Mouse (Mus musculus): ENCODE measurements around the gene Slc26a1. TPM values are rescaled to one million over a fixed set of nuclear protein-coding genes. Genes with fewer than 3 reads are reported as not detected.
A peak's percentile ranks its signal among the peaks of the same experiment; 100 is the strongest.

Gene Slc26a1
- polyA plus RNA-seq, 1 experiment = 0.09 TPM

DNA sequence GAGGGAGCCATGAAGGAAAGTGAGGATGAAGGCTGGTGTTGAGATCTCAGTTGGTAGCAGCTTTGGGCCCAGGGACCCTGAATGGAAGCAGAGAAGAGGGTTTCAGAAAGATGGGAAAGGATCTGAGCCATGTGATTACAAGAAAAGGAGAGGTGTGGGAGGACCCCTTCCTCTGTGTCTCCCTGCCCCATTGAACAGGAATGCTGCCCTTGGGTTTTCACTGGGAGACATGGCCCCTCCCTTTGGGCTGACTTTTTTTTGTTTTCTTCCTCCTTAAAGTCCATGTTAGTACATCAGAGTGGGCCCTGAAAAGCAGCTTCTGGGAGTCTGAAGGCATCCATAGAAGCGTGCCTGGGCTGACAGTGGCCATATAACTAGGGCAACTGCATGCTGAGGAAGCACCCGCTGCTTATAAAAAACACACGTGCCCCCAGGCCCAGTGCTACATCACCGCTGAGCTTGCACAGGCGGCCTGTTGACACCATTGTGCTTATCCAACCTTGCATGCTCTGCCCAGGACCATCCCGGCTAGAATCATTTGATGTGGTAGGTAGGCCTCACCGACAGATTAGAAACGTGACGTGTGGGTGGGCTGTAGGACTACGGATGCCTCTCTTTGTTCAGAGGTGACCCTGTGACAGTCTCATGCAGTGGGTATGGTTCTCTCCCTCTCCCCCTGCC lies 26.1 kb upstream of the Slc26a1 start:
- Histone ChIP-seq H3K27ac (ENCODE audit: control insufficient read depth, insufficient read depth, low read depth, low read length) (no peak overlapping the region), H3K4me1 (ENCODE audit: control insufficient read depth, insufficient read depth, low read length) (no peaks in the 10 kb centered on the region; the same call in 1 of the 2 replicates), H3K36me3 (ENCODE audit: control insufficient read depth, insufficient read depth, low read length) (no peaks in the 10 kb centered on the region; the same call in 1 of the 2 replicates), H3K4me3 (ENCODE audit: control insufficient read depth, low read depth, low read length) (no peak overlapping the region), H3K27me3 (ENCODE audit: control insufficient read depth, insufficient read depth, low read length) (no peaks in the 10 kb centered on the region)
- TF ChIP-seq CTCF (IDR thresholded peaks at IDR 0.05; ENCODE audit: control insufficient read depth, insufficient read depth, insufficient replicate concordance, low read depth, low read length) (no peak), POLR2A (IDR thresholded peaks at IDR 0.05; ENCODE audit: control insufficient read depth, low read depth, low read length) (no peak)

DNA sequence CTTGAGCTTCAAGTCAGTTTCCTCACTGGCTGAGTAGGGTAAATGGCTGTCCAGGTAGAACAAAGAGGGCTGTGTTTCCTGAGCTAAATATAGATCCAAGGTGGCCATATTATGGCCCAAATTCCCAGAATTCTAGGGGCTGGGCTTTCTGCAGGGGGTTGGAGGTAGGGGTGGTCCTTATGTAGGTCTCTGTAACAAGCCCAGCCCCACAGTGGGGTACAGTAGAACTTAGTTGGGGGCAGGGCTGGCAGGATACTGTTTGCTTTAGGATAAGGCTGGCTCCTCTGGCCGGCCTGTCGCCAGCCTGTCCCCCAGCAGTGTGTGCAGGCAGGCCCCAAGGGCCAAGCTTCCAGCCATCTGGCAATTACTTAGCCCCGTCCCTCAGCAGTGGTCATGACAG lies 25.0 kb upstream of the Slc26a1 start:
- H3K27me3 ChIP-seq (ENCODE audit: control insufficient read depth, insufficient read depth, low read length) = no peaks in the 10 kb centered on the region
- H3K27ac ChIP-seq (ENCODE audit: control insufficient read depth, insufficient read depth, low read depth, low read length) = no peak overlapping the region
- no peak for TF ChIP-seq CTCF (IDR thresholded peaks at IDR 0.05; ENCODE audit: control insufficient read depth, insufficient read depth, insufficient replicate concordance, low read depth, low read length)
- no peak for TF ChIP-seq POLR2A (IDR thresholded peaks at IDR 0.05; ENCODE audit: control insufficient read depth, low read depth, low read length)
- H3K36me3 ChIP-seq (ENCODE audit: control insufficient read depth, insufficient read depth, low read length) = no peaks in the 10 kb centered on the region; the same call in 1 of the 2 replicates
- H3K4me3 ChIP-seq (ENCODE audit: control insufficient read depth, low read depth, low read length) = no peak overlapping the region
- no peaks in the 10 kb centered on the region; the same call in 1 of the 2 replicates for H3K4me1 ChIP-seq (ENCODE audit: control insufficient read depth, insufficient read depth, low read length)

DNA sequence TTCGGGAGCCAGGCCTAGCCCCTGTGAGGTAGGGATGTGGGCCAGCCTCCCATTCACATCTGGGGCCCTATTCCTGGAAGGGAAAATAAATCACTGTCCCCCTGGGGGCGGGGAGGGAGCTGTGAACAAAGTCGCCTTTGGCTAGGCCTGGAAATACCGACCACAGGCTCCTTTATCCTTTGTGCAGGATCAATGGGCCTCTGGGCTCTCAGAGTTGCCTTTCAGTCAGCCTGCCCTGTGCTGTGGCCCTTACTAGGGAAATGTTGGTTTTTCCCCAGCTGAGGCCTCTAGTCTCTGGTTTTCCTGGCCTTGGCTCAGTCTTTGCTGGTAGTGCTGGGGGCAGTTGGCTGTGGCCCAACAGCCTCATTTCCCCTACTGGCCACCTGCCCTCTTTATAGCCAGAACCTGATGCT lies 22.0 kb upstream of the Slc26a1 start:
- H3K27ac ChIP-seq (ENCODE audit: control insufficient read depth, insufficient read depth, low read depth, low read length) = no peak overlapping the region
- no peak overlapping the region for H3K4me3 ChIP-seq (ENCODE audit: control insufficient read depth, low read depth, low read length)

DNA sequence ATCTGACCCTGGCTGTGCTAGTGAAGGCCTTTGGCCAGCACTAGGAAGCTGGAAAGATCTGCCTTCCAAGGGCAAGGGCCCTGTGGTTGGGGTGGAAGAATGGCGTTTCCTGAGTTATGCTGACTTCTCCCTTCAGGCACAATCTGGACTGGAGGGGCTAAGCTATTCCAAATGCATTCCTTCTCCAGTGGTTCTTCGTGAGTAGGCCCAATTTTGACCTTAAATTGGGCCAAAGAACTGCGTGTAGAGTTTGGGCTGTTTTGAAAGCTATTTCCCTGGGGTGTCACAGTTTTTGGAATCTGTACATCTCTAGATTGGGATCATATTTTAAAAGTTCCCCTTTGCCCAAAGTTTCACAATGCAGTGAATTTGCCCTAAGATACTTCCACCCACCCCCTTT lies 21.2 kb upstream of the Slc26a1 start:
- no peak overlapping the region for H3K4me3 ChIP-seq (ENCODE audit: control insufficient read depth, low read depth, low read length)
- TF ChIP-seq POLR2A (IDR thresholded peaks at IDR 0.05; ENCODE audit: control insufficient read depth, low read depth, low read length) (no peak), CTCF (IDR thresholded peaks at IDR 0.05; ENCODE audit: control insufficient read depth, insufficient read depth, insufficient replicate concordance, low read depth, low read length) (no peak)
- no peaks in the 10 kb centered on the region for H3K27me3 ChIP-seq (ENCODE audit: control insufficient read depth, insufficient read depth, low read length)
- H3K27ac ChIP-seq (ENCODE audit: control insufficient read depth, insufficient read depth, low read depth, low read length) = no peak overlapping the region
- no peaks in the 10 kb centered on the region for H3K36me3 ChIP-seq (ENCODE audit: control insufficient read depth, insufficient read depth, low read length)
- H3K4me1 ChIP-seq (ENCODE audit: control insufficient read depth, insufficient read depth, low read length) = peaks cover 21% of the 10 kb centered on the region

More for the DNA sequence above, 22.0 kb upstream of the Slc26a1 start:
- Histone ChIP-seq H3K27me3 (ENCODE audit: control insufficient read depth, insufficient read depth, low read length) (no peaks in the 10 kb centered on the region), H3K4me1 (ENCODE audit: control insufficient read depth, insufficient read depth, low read length) (peaks cover 15% of the 10 kb centered on the region), H3K36me3 (ENCODE audit: control insufficient read depth, insufficient read depth, low read length) (no peaks in the 10 kb centered on the region)
- TF ChIP-seq CTCF (IDR thresholded peaks at IDR 0.05; ENCODE audit: control insufficient read depth, insufficient read depth, insufficient replicate concordance, low read depth, low read length) (no peak), POLR2A (IDR thresholded peaks at IDR 0.05; ENCODE audit: control insufficient read depth, low read depth, low read length) (no peak)

DNA sequence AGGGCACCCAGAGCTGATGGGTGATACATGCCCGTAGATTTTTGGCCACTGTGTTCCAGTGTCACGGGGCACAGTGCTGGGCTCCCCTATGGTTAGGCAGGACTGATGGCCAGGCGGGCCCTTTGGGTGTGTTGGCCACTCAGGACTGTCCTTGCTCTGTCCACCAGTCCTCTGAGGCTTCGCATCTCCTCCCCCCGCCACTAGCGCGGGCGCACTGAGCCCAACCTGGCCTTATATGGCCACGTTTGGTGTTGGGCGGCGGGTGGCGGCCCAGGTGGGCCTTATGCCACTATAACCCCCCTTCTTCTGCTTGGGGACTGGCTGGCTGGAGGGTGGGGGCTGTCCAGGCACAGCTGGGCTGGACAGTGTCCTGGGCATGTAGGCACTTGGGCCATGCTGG lies 20.5 kb upstream of the Slc26a1 start:
- Histone ChIP-seq H3K27ac (ENCODE audit: control insufficient read depth, insufficient read depth, low read depth, low read length) (no peak overlapping the region), H3K36me3 (ENCODE audit: control insufficient read depth, insufficient read depth, low read length) (no peaks in the 10 kb centered on the region), H3K4me1 (ENCODE audit: control insufficient read depth, insufficient read depth, low read length) (peaks cover 21% of the 10 kb centered on the region), H3K27me3 (ENCODE audit: control insufficient read depth, insufficient read depth, low read length) (no peaks in the 10 kb centered on the region), H3K4me3 (ENCODE audit: control insufficient read depth, low read depth, low read length) (no peak overlapping the region)
- no peak for TF ChIP-seq POLR2A (IDR thresholded peaks at IDR 0.05; ENCODE audit: control insufficient read depth, low read depth, low read length)
- no peak for TF ChIP-seq CTCF (IDR thresholded peaks at IDR 0.05; ENCODE audit: control insufficient read depth, insufficient read depth, insufficient replicate concordance, low read depth, low read length)

DNA sequence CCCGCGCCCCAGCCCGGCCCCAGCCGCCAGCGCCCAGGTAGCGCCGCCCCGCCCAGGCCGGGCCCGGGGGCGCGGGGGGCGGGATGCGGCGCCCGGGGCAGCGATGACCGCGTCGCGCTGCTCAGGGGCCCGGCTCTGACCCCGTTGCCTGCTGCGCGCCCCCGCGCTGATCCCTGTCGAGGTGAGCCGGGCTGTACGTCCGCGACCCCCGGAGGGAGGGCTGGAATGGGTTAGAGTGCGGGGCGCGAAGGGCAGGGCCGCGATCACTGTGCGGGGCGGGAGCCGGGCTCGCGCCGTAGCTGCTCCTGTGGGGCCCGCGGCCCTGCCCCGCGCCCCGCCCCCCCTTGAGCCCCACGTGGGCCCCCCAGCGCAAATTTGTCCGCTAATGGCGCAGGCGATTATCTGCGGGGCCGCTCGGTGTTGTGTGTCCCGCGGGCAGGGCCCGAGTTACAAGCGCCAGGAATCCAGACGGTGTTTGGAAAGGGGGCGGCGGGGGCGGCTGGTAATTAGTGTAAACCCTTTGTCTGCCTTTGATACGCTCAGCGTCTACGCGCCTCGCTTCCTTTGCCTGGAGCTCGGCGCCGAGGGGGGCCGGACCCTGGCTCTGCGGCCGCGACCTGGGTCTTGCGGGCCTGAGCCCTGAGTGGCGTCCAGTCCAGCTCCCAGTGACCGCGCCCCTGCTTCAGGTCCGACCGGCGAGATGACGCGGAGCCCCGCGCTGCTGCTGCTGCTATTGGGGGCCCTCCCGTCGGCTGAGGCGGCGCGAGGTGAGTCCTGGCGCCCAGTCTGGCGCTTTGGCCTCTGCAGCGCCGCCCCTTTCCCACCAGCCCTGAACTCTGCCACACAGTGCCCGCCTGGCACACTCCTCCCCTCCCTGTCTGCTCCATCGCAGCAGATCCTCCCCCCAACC lies 19.2 kb upstream of the Slc26a1 start:
- Histone ChIP-seq H3K27ac (ENCODE audit: control insufficient read depth, insufficient read depth, low read depth, low read length) (peak overlapping the region; percentile 25; the same call in 1 of the 2 replicates), H3K4me3 (ENCODE audit: control insufficient read depth, low read depth, low read length) (peak overlapping the region; percentile 86), H3K36me3 (ENCODE audit: control insufficient read depth, insufficient read depth, low read length) (no peaks in the 10 kb centered on the region), H3K27me3 (ENCODE audit: control insufficient read depth, insufficient read depth, low read length) (no peaks in the 10 kb centered on the region), H3K4me1 (ENCODE audit: control insufficient read depth, insufficient read depth, low read length) (peaks cover 21% of the 10 kb centered on the region)
- TF ChIP-seq POLR2A (IDR thresholded peaks at IDR 0.05; ENCODE audit: control insufficient read depth, low read depth, low read length) = no peak
- TF ChIP-seq CTCF (IDR thresholded peaks at IDR 0.05; ENCODE audit: control insufficient read depth, insufficient read depth, insufficient replicate concordance, low read depth, low read length) = no peak

DNA sequence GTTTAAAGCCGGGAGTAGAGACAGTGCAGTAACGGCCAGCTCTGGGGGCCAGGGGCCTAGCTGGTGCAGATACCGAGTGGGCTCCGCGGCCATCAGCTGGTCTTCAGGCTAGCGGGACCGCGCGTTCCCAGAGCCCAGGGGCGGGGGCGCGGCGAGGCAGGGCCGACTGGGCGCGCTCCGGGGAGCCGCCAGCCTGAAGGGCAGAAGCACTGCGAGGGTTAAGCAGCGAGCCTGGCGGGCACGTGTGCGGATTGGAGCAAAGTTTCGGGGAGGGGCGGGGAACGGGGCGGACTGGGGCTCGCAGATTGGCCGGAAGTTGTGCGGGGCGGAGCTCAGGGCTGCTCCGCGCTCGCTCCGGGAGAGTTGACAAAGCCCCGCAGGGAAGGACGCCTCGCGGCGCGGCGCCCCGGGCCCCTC lies 18.5 kb upstream of the Slc26a1 start:
- Histone ChIP-seq H3K27ac (ENCODE audit: control insufficient read depth, insufficient read depth, low read depth, low read length) (no peak overlapping the region), H3K36me3 (ENCODE audit: control insufficient read depth, insufficient read depth, low read length) (no peaks in the 10 kb centered on the region), H3K27me3 (ENCODE audit: control insufficient read depth, insufficient read depth, low read length) (no peaks in the 10 kb centered on the region), H3K4me1 (ENCODE audit: control insufficient read depth, insufficient read depth, low read length) (peaks cover 26% of the 10 kb centered on the region), H3K4me3 (ENCODE audit: control insufficient read depth, low read depth, low read length) (peak overlapping the region; percentile 86)
- TF ChIP-seq POLR2A (IDR thresholded peaks at IDR 0.05; ENCODE audit: control insufficient read depth, low read depth, low read length) (peak; percentile 41), CTCF (IDR thresholded peaks at IDR 0.05; ENCODE audit: control insufficient read depth, insufficient read depth, insufficient replicate concordance, low read depth, low read length) (no peak)

Data from testis, adult 2 months (tissue).